Mouse (Mus musculus): ENCODE results near the gene Espn. TPM values are rescaled to one million over a fixed set of nuclear protein-coding genes. Genes with fewer than 3 reads are reported as not detected.

Espn gene
- total and polyA plus RNA-seq, 3 experiments, result 4.3 to 48.0 (median 9.3) TPM

- ATAC-seq (ENCODE audit: extremely low read depth, insufficient number of reproducible peaks, low FRiP score, poor library complexity, severe bottlenecking), result no peak
- H3K27me3 ChIP-seq (ENCODE audit: insufficient read depth, low read length), result peaks cover 8% of the 10 kb centered on the region; the same call in 1 of the 2 replicates
- DNase-seq (ENCODE audit: low spot score), result no peak
- no peaks in the 10 kb centered on the region for H3K9me3 ChIP-seq (replicated peaks)
- H3K36me3 ChIP-seq (replicated peaks), result peaks cover 9% of the 10 kb centered on the region
- TF ChIP-seq GATA2 (IDR thresholded peaks at IDR 0.05; ENCODE audit: borderline replicate concordance, low read depth, low read length), result no peak
- TF ChIP-seq GATA1 (IDR thresholded peaks at IDR 0.05; ENCODE audit: borderline replicate concordance, low read length), result no peak
- no peak for TF ChIP-seq TAL1 (conservative IDR thresholded peaks at IDR 0.05; ENCODE audit: low read depth, low read length)
- TF ChIP-seq CTCF (IDR thresholded peaks at IDR 0.05; ENCODE audit: low read depth, low read length), result no peak
- TF ChIP-seq POLR2AphosphoS5 (IDR thresholded peaks at IDR 0.05; ENCODE audit: insufficient replicate concordance, low read depth, low read length), result no peak
- no peak overlapping the region for H3K4me3 ChIP-seq (ENCODE audit: low read depth, low read length)
- peaks cover 6% of the 10 kb centered on the region for H3K4me1 ChIP-seq (ENCODE audit: insufficient read depth, low read depth, low read length)
These were observed 50.2 kb downstream of the Espn start for GRCm38 (mm10) chr4:152101921-152102320.

- H3K27me3 ChIP-seq (ENCODE audit: insufficient read depth, low read length), result peaks cover 11% of the 10 kb centered on the region; the same call in 1 of the 2 replicates
- TF ChIP-seq GATA2 (IDR thresholded peaks at IDR 0.05; ENCODE audit: borderline replicate concordance, low read depth, low read length), result no peak
- TF ChIP-seq GATA1 (IDR thresholded peaks at IDR 0.05; ENCODE audit: borderline replicate concordance, low read length), result no peak
- no peak for TF ChIP-seq POLR2AphosphoS5 (IDR thresholded peaks at IDR 0.05; ENCODE audit: insufficient replicate concordance, low read depth, low read length)
- no peak for TF ChIP-seq CTCF (IDR thresholded peaks at IDR 0.05; ENCODE audit: low read depth, low read length)
- no peak for TF ChIP-seq TAL1 (conservative IDR thresholded peaks at IDR 0.05; ENCODE audit: low read depth, low read length)
- H3K36me3 ChIP-seq (replicated peaks), result peaks cover 9% of the 10 kb centered on the region
- H3K4me1 ChIP-seq (ENCODE audit: insufficient read depth, low read depth, low read length), result peaks cover 9% of the 10 kb centered on the region
- H3K9me3 ChIP-seq (replicated peaks), result no peaks in the 10 kb centered on the region
- ATAC-seq (ENCODE audit: extremely low read depth, insufficient number of reproducible peaks, low FRiP score, poor library complexity, severe bottlenecking) (no peak), DNase-seq (ENCODE audit: low spot score) (no peak)
- no peak overlapping the region; the same call in 1 of the 2 replicates for H3K4me3 ChIP-seq (ENCODE audit: low read depth, low read length)
These were observed 51.0 kb downstream of the Espn start for GRCm38 (mm10) chr4:152101081-152101653.

GRCm38 (mm10) chr4:152100541-152100940 is 51.6 kb downstream of the Espn start:
- TF ChIP-seq POLR2AphosphoS5 (IDR thresholded peaks at IDR 0.05; ENCODE audit: insufficient replicate concordance, low read depth, low read length), result no peak
- no peak for TF ChIP-seq CTCF (IDR thresholded peaks at IDR 0.05; ENCODE audit: low read depth, low read length)
- TF ChIP-seq GATA1 (IDR thresholded peaks at IDR 0.05; ENCODE audit: borderline replicate concordance, low read length), result no peak
- no peak for TF ChIP-seq TAL1 (conservative IDR thresholded peaks at IDR 0.05; ENCODE audit: low read depth, low read length)
- TF ChIP-seq GATA2 (IDR thresholded peaks at IDR 0.05; ENCODE audit: borderline replicate concordance, low read depth, low read length), result no peak
- Histone ChIP-seq H3K36me3 (replicated peaks) (peaks cover 9% of the 10 kb centered on the region), H3K4me3 (ENCODE audit: low read depth, low read length) (no peak overlapping the region), H3K9me3 (replicated peaks) (no peaks in the 10 kb centered on the region), H3K27me3 (ENCODE audit: insufficient read depth, low read length) (peaks cover 11% of the 10 kb centered on the region; the same call in 1 of the 2 replicates), H3K4me1 (ENCODE audit: insufficient read depth, low read depth, low read length) (peaks cover 15% of the 10 kb centered on the region)
- ATAC-seq (ENCODE audit: extremely low read depth, insufficient number of reproducible peaks, low FRiP score, poor library complexity, severe bottlenecking) (no peak), DNase-seq (ENCODE audit: low spot score) (no peak)

GRCm38 (mm10) chr4:152097911-152098799 is 54.0 kb downstream of the Espn start:
- Histone ChIP-seq H3K9me3 (replicated peaks) (no peaks in the 10 kb centered on the region), H3K36me3 (replicated peaks) (no peaks in the 10 kb centered on the region), H3K27me3 (ENCODE audit: insufficient read depth, low read length) (peaks cover 10% of the 10 kb centered on the region; the same call in 1 of the 2 replicates), H3K4me1 (ENCODE audit: insufficient read depth, low read depth, low read length) (peaks cover 25% of the 10 kb centered on the region), H3K4me3 (ENCODE audit: low read depth, low read length) (no peak overlapping the region)
- TF ChIP-seq CTCF (IDR thresholded peaks at IDR 0.05; ENCODE audit: low read depth, low read length) (no peak), GATA1 (IDR thresholded peaks at IDR 0.05; ENCODE audit: borderline replicate concordance, low read length) (no peak), TAL1 (conservative IDR thresholded peaks at IDR 0.05; ENCODE audit: low read depth, low read length) (no peak), POLR2AphosphoS5 (IDR thresholded peaks at IDR 0.05; ENCODE audit: insufficient replicate concordance, low read depth, low read length) (no peak), GATA2 (IDR thresholded peaks at IDR 0.05; ENCODE audit: borderline replicate concordance, low read depth, low read length) (no peak)
- DNase-seq (ENCODE audit: low spot score), result no peak
- no peak for ATAC-seq (ENCODE audit: extremely low read depth, insufficient number of reproducible peaks, low FRiP score, poor library complexity, severe bottlenecking)

- DNase-seq (ENCODE audit: low spot score) (no peak), ATAC-seq (ENCODE audit: extremely low read depth, insufficient number of reproducible peaks, low FRiP score, poor library complexity, severe bottlenecking) (no peak)
- Histone ChIP-seq H3K27me3 (ENCODE audit: insufficient read depth, low read length) (peaks cover 10% of the 10 kb centered on the region; the same call in 1 of the 2 replicates), H3K4me3 (ENCODE audit: low read depth, low read length) (no peak overlapping the region), H3K4me1 (ENCODE audit: insufficient read depth, low read depth, low read length) (peaks cover 36% of the 10 kb centered on the region), H3K9me3 (replicated peaks) (no peaks in the 10 kb centered on the region), H3K36me3 (replicated peaks) (no peaks in the 10 kb centered on the region)
- no peak for TF ChIP-seq GATA1 (IDR thresholded peaks at IDR 0.05; ENCODE audit: borderline replicate concordance, low read length)
- no peak for TF ChIP-seq CTCF (IDR thresholded peaks at IDR 0.05; ENCODE audit: low read depth, low read length)
These were observed 55.2 kb downstream of the Espn start for GRCm38 (mm10) chr4:152096927-152097326.

All from G1E (cell line).